Mouse (Mus musculus): ENCODE results near the gene Tecpr1.

The Tecpr1 gene

DNA sequence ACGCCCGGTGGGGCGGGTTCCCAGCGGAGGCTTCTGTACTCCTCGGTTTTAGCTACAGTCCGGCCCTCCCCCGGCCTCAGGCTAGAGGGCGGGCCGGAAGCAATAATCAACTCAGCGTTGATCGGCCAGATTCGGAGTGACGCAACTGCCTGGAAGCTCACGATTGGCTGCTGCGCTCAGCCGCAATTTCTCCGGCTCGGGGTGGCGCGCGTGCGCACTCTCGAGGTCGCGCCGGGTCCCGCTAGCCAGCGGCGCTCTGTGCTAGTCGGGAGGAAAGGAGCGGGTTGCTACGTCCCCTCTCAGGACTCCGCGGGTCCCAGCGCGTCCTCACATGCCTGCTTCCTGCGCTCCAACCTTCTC lies at the start of gene Tecpr1:
TSS of gene Tecpr1 (minus strand) at position 113 of the 360 bp plus-strand sequence.
- peak; percentile 88 to 94 for DNase-seq (ENCODE audit: low spot score in 2 of 2)

- DNase-seq (ENCODE audit: low spot score in 2 of 2) = no peak
Observed at GRCm38 (mm10) chr5:144271772-144272171, 48.4 kb upstream of the Tecpr1 start.

- DNase-seq (ENCODE audit: low spot score in 2 of 2) = no peak
Observed at GRCm38 (mm10) chr5:144271118-144271517, 47.7 kb upstream of the Tecpr1 start.

DNA sequence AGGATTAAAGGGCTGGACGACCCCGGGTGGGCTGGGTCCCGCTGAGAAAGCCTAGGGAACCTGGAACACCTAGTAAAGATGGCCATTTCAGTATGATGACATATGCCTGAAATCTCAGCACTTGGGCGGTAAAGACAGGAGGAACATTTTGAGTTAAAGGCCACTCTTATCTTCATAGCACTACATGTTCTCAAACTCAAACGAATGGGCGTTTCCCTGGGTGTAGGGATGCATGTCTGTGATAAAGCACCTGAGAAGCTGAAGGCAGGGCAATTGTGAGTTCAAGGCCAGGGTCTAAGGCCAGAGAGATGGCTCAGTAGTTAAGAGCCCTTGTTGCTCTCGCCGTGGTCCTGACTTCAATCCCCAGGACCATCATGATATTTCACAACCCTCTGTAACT lies 47.0 kb upstream of the Tecpr1 start:
- DNase-seq (ENCODE audit: low spot score in 2 of 2) = no peak

DNA sequence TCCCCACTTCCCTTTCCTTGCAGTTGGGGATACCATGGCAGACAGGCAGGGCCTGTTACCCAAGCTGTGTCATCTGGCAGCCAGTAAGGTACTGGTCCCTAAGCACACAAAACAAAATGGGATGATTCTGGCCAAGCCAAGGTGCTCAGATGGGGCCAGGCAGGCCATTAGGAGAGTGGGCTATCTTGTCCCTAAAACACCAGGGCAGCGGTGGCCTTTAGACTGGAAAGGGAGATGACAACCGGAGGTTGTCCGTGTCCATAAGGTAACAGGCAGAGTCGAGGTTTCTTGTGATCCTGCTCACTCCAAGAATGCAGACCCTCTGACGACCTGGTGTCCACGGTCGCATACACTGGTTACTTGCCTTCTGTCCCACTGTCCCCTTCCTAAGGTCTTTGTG lies 46.5 kb upstream of the Tecpr1 start:
- DNase-seq (ENCODE audit: low spot score in 2 of 2) = no peak

DNA sequence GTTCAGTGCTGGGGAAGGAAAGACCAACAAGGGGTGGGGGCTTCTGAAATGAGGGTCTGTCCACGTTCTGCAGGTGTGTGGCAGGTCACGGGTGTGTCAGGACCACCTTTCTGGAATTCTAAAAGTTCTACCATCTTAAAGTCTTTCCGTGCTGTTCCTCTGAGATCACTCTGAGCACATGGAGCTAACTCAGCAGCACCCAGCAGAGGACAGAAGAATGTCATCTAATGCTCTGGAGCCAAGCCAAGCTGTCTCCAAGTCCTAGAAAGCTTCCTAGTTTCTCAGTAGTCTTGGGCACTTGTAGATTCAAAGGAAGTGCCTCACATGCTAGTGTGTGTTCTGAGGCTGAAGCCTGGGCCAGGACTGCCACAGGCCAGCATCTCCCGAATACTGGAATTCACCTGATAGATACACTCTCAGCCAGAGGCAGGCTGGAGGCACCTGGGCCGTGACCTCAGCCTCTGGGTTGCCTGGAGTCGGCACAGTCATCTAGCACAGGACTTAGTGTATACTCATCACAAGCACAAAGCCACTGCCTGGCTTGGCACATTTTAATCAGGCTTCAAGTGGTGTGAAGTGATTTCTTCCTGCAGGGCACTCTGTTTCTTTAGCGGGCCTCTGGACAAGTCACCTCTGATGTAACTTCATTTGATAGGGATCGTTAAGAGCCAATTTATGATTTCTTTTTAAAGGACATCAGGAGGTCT lies 44.3 kb upstream of the Tecpr1 start:
- DNase-seq (ENCODE audit: low spot score in 2 of 2) = peak in 1 of 2 experiments; percentile 51

DNA sequence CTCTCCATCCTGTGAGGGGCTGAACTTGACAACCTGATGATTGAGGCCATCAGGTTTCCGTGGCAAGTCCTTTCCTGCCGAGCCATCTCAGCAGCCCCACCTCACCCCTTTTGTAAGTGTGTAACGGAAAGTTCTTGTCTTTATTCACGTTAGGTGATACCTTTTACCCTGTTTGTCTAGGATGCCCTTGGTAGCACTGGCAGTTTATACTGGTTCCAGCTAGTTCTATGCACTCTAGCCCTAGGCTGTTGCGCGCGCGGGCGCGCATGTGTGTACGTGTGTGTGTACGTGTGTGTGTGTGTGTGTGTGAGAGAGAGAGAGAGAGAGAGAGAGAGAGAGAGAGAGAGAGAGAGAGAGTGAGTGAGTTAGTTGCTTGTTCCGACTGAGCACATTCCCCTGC lies 40.1 kb upstream of the Tecpr1 start:
- DNase-seq (ENCODE audit: low spot score in 2 of 2) = no peak

- DNase-seq (ENCODE audit: low spot score in 2 of 2) = no peak
Observed at GRCm38 (mm10) chr5:144263082-144263481, 39.7 kb upstream of the Tecpr1 start.

- DNase-seq (ENCODE audit: low spot score in 2 of 2) = no peak
Observed at GRCm38 (mm10) chr5:144261829-144262228, 38.4 kb upstream of the Tecpr1 start.

DNA sequence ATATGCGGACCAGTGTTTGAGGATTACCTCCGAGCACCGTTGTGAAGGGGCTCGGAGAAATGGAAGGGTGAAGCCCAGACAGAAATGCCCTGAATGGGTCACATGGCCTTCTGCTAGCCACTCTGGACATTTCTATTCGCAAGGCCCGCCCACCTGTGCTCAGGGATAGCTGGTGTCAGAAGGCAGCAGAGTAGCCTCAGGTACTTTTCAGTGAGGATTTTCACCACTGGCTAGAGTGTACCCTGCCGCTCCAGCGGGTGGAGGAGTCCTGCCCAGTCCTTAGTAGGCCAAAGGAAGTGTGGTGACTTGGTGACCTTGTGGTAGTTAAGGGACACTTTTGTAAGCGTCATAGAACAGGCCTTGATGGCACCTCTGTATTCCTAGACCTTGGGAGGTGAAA lies 37.9 kb upstream of the Tecpr1 start:
- no peak for DNase-seq (ENCODE audit: low spot score in 2 of 2)

- DNase-seq (ENCODE audit: low spot score in 2 of 2) = no peak
Observed at GRCm38 (mm10) chr5:144260464-144260863, 37.0 kb upstream of the Tecpr1 start.

- DNase-seq (ENCODE audit: low spot score in 2 of 2) = no peak
Observed at GRCm38 (mm10) chr5:144259228-144259627, 35.8 kb upstream of the Tecpr1 start.

GRCm38 (mm10) chr5:144258687-144259086 lies 35.3 kb upstream of the Tecpr1 start:
- no peak for DNase-seq (ENCODE audit: low spot score in 2 of 2)

- peak in 1 of 2 experiments; percentile 60 for DNase-seq (ENCODE audit: low spot score in 2 of 2)
Observed at GRCm38 (mm10) chr5:144258131-144258611, 34.8 kb upstream of the Tecpr1 start.

DNA sequence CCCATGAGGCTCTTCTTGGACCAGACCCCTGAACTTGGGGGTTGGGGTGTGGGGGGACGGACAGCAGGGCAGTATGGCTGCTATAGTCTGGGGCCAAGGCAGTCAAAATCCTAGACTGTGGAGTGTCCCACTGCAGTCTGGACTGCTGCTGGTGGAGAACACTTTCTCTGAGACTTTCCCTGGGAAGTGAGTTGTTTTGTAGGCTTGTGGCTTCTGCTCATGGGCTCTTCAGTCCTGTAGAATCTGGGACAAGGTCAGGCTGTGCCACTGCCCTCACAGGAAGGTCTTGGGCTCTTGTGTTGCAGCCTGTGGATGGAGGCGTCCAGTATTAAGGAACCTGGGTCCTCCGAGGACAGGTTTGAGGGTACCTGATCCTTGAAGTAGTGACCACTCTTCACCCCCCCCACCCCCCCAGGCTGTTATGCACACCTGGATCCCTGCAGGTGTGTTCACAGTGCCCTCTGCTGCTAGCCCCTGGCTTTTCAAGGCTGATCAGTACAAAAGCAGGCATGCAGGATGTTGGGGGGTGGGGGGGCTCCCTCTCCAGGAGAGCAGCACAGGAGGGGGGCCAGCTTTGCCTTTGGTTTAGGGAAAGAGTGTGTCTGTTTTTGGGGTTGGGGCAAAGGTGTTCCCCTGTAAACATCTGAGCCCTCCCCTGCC lies 34.2 kb upstream of the Tecpr1 start:
- DNase-seq (ENCODE audit: low spot score in 2 of 2) = no peak

- DNase-seq (ENCODE audit: low spot score in 2 of 2) = no peak
Observed at GRCm38 (mm10) chr5:144256888-144257287, 33.5 kb upstream of the Tecpr1 start.

- no peak for DNase-seq (ENCODE audit: low spot score in 2 of 2)
Observed at GRCm38 (mm10) chr5:144256541-144256870, 33.1 kb upstream of the Tecpr1 start.

GRCm38 (mm10) chr5:144255632-144256540 lies 32.5 kb upstream of the Tecpr1 start:
- DNase-seq (ENCODE audit: low spot score in 2 of 2) = peak in 1 of 2 experiments; percentile 42

DNA sequence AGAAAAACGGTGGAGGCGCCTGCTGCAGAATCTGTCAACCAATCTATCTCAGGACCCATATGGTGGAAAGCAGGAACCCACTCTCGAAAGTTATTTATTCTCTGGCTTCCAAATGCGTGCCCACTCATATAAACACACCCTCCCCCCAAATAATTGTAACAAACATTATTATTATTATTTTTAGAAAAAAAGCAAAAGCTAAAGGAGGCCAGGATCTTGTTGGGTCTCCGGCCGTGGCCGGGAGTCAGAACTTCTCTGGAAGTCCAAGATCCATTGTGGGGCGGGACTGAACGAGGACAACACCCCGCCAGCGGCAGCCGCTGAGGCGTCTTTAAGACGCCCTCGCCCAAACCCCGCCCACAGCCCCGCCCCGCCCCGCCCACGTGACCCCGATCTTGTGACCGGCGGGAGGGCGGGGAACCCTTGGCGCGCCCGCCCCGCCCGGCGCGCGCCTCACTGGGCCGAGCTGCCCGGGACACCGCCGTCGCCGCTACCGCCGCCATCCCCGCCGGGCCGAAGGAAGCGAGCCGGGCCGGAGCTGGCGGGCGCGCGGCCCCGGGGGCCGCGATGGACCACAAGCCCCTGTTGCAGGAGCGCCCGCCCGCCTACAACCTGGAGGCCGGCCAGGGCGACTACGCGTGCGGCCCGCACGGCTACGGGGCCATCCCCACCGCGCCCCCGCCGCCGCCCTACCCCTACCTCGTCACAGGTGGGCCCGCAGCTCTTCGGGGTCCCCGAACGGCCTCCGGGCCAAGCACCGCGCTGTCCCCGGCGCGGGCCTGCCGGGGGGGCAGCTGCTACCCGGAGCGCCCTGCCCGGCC lies 31.6 kb upstream of the Tecpr1 start:
- peak; percentile 57 to 76 for DNase-seq (ENCODE audit: low spot score in 2 of 2)

GRCm38 (mm10) chr5:144254122-144254810 lies 30.9 kb upstream of the Tecpr1 start:
- DNase-seq (ENCODE audit: low spot score in 2 of 2) = no peak

- DNase-seq (ENCODE audit: low spot score in 2 of 2) = no peak
Observed at GRCm38 (mm10) chr5:144253212-144253611, 29.8 kb upstream of the Tecpr1 start.
